Mouse (Mus musculus): Measurements from ENCODE around the gene Zc3h12a. TPM values are rescaled to one million over a fixed set of nuclear protein-coding genes. Genes with fewer than 3 reads are reported as not detected.

Gene Zc3h12a
- polyA plus RNA-seq, 2 experiments, result 1.4 to 3.0 TPM

GRCm38 (mm10) chr4:125145213-125145612, 17.6 kb upstream of the Zc3h12a start:
- H3K9ac ChIP-seq (ENCODE audit: low read depth, low read length, severe bottlenecking), result peak overlapping the region; percentile 25; the same call in 1 of the 2 replicates
- no peaks in the 10 kb centered on the region for H3K9me3 ChIP-seq (ENCODE audit: control insufficient read depth, low read length)
- no peaks in the 10 kb centered on the region for H3K36me3 ChIP-seq (ENCODE audit: control insufficient read depth, insufficient read depth, low read length)
- no peak overlapping the region for H3K4me3 ChIP-seq (replicated peaks; ENCODE audit: low read length)
- 19% methylated on average over 9 of the region's 10 CpGs for WGBS
- TF ChIP-seq POLR2A (IDR thresholded peaks at IDR 0.05; ENCODE audit: borderline replicate concordance, extremely low read depth, insufficient read depth, insufficient read length), result no peak
- peaks cover 9% of the 10 kb centered on the region; the same call in 1 of the 2 replicates for H3K4me1 ChIP-seq (ENCODE audit: control insufficient read depth, insufficient read depth, low read length)
- H3K27ac ChIP-seq (replicated peaks; ENCODE audit: low read depth, low read length), result no peak overlapping the region
- H3K4me2 ChIP-seq (replicated peaks; ENCODE audit: low read depth, low read length, severe bottlenecking), result no peak overlapping the region
- DNase-seq (ENCODE audit: low spot score) (no peak), ATAC-seq (ENCODE audit: low FRiP score, low read depth) (no peak)
- H3K27me3 ChIP-seq (ENCODE audit: control insufficient read depth, insufficient read depth, low read length), result no peaks in the 10 kb centered on the region

- H3K4me3 ChIP-seq (replicated peaks; ENCODE audit: low read length), result no peak overlapping the region
- no peak overlapping the region for H3K4me2 ChIP-seq (replicated peaks; ENCODE audit: low read depth, low read length, severe bottlenecking)
- ATAC-seq (ENCODE audit: low FRiP score, low read depth) (no peak), DNase-seq (ENCODE audit: low spot score) (no peak)
- H3K9ac ChIP-seq (ENCODE audit: low read depth, low read length, severe bottlenecking), result no peak overlapping the region
- H3K27ac ChIP-seq (replicated peaks; ENCODE audit: low read depth, low read length), result no peak overlapping the region
- H3K9me3 ChIP-seq (ENCODE audit: control insufficient read depth, low read length), result no peaks in the 10 kb centered on the region
- 30% methylated on average over 7 of the region's 7 CpGs for WGBS
- H3K36me3 ChIP-seq (ENCODE audit: control insufficient read depth, insufficient read depth, low read length), result no peaks in the 10 kb centered on the region
- no peaks in the 10 kb centered on the region for H3K27me3 ChIP-seq (ENCODE audit: control insufficient read depth, insufficient read depth, low read length)
- H3K4me1 ChIP-seq (ENCODE audit: control insufficient read depth, insufficient read depth, low read length), result peaks cover 5% of the 10 kb centered on the region; the same call in 1 of the 2 replicates
- no peak for TF ChIP-seq POLR2A (IDR thresholded peaks at IDR 0.05; ENCODE audit: borderline replicate concordance, extremely low read depth, insufficient read depth, insufficient read length)
These were observed 17.0 kb upstream of the Zc3h12a start for GRCm38 (mm10) chr4:125144627-125145026.

GRCm38 (mm10) chr4:125144211-125144610, 16.6 kb upstream of the Zc3h12a start:
- H3K27me3 ChIP-seq (ENCODE audit: control insufficient read depth, insufficient read depth, low read length), result no peaks in the 10 kb centered on the region
- H3K36me3 ChIP-seq (ENCODE audit: control insufficient read depth, insufficient read depth, low read length), result no peaks in the 10 kb centered on the region
- WGBS, result 79% methylated on average over 5 of the region's 5 CpGs
- H3K9ac ChIP-seq (ENCODE audit: low read depth, low read length, severe bottlenecking), result no peak overlapping the region
- DNase-seq (ENCODE audit: low spot score) (no peak), ATAC-seq (ENCODE audit: low FRiP score, low read depth) (no peak)
- peaks cover under 1% of the 10 kb centered on the region; the same call in 1 of the 2 replicates for H3K4me1 ChIP-seq (ENCODE audit: control insufficient read depth, insufficient read depth, low read length)
- H3K27ac ChIP-seq (replicated peaks; ENCODE audit: low read depth, low read length), result no peak overlapping the region
- no peaks in the 10 kb centered on the region for H3K9me3 ChIP-seq (ENCODE audit: control insufficient read depth, low read length)
- no peak overlapping the region for H3K4me2 ChIP-seq (replicated peaks; ENCODE audit: low read depth, low read length, severe bottlenecking)
- no peak overlapping the region for H3K4me3 ChIP-seq (replicated peaks; ENCODE audit: low read length)
- no peak for TF ChIP-seq POLR2A (IDR thresholded peaks at IDR 0.05; ENCODE audit: borderline replicate concordance, extremely low read depth, insufficient read depth, insufficient read length)

- Histone ChIP-seq H3K4me2 (replicated peaks; ENCODE audit: low read depth, low read length, severe bottlenecking) (no peak overlapping the region), H3K27ac (replicated peaks; ENCODE audit: low read depth, low read length) (no peak overlapping the region), H3K9me3 (ENCODE audit: control insufficient read depth, low read length) (no peaks in the 10 kb centered on the region), H3K27me3 (ENCODE audit: control insufficient read depth, insufficient read depth, low read length) (no peaks in the 10 kb centered on the region), H3K4me3 (replicated peaks; ENCODE audit: low read length) (no peak overlapping the region), H3K4me1 (ENCODE audit: control insufficient read depth, insufficient read depth, low read length) (no peaks in the 10 kb centered on the region), H3K9ac (ENCODE audit: low read depth, low read length, severe bottlenecking) (no peak overlapping the region), H3K36me3 (ENCODE audit: control insufficient read depth, insufficient read depth, low read length) (no peaks in the 10 kb centered on the region)
- no peak for ATAC-seq (ENCODE audit: low FRiP score, low read depth)
- DNase-seq (ENCODE audit: low spot score), result no peak
- no peak for TF ChIP-seq POLR2A (IDR thresholded peaks at IDR 0.05; ENCODE audit: borderline replicate concordance, extremely low read depth, insufficient read depth, insufficient read length)
- WGBS, result 65% methylated on average over 7 of the region's 7 CpGs
These were observed 10.7 kb upstream of the Zc3h12a start for GRCm38 (mm10) chr4:125138321-125138720.

- Histone ChIP-seq H3K4me3 (replicated peaks; ENCODE audit: low read length) (no peak overlapping the region), H3K9me3 (ENCODE audit: control insufficient read depth, low read length) (no peaks in the 10 kb centered on the region), H3K9ac (ENCODE audit: low read depth, low read length, severe bottlenecking) (no peak overlapping the region), H3K27me3 (ENCODE audit: control insufficient read depth, insufficient read depth, low read length) (no peaks in the 10 kb centered on the region), H3K4me1 (ENCODE audit: control insufficient read depth, insufficient read depth, low read length) (no peaks in the 10 kb centered on the region), H3K36me3 (ENCODE audit: control insufficient read depth, insufficient read depth, low read length) (no peaks in the 10 kb centered on the region), H3K27ac (replicated peaks; ENCODE audit: low read depth, low read length) (no peak overlapping the region), H3K4me2 (replicated peaks; ENCODE audit: low read depth, low read length, severe bottlenecking) (no peak overlapping the region)
- DNase-seq (ENCODE audit: low spot score) (no peak), ATAC-seq (ENCODE audit: low FRiP score, low read depth) (no peak)
- 52% methylated on average over 12 of the region's 12 CpGs for WGBS
- no peak for TF ChIP-seq POLR2A (IDR thresholded peaks at IDR 0.05; ENCODE audit: borderline replicate concordance, extremely low read depth, insufficient read depth, insufficient read length)
These were observed 8.8 kb upstream of the Zc3h12a start for GRCm38 (mm10) chr4:125136303-125136888.

All from limb, embryonic 14.5 days (tissue).